Mouse (Mus musculus): ENCODE results near the gene Gmeb1. TPM values are rescaled to one million over a fixed set of nuclear protein-coding genes. Genes with fewer than 3 reads are reported as not detected.

The Gmeb1 gene
- polyA plus RNA-seq, 1 experiment: 16.7 TPM

GRCm38 (mm10) chr4:132211091-132211942 is 50.1 kb downstream of the Gmeb1 start:
- Histone ChIP-seq H3K27ac (ENCODE audit: insufficient read depth, low read depth, low read length) (peak overlapping the region; percentile 85), H3K4me3 (ENCODE audit: insufficient read depth, low read length) (peak overlapping the region; percentile 99), H3K4me1 (ENCODE audit: control insufficient read depth, insufficient read depth, low read length) (peaks cover 39% of the 10 kb centered on the region)
- no peak for TF ChIP-seq CTCF (IDR thresholded peaks at IDR 0.05; ENCODE audit: low read depth, low read length)
- no peak for TF ChIP-seq POLR2A (IDR thresholded peaks at IDR 0.05; ENCODE audit: borderline replicate concordance, low read depth, low read length)

- no peak for TF ChIP-seq CTCF (IDR thresholded peaks at IDR 0.05; ENCODE audit: low read depth, low read length)
- TF ChIP-seq POLR2A (IDR thresholded peaks at IDR 0.05; ENCODE audit: borderline replicate concordance, low read depth, low read length): no peak
- Histone ChIP-seq H3K27ac (ENCODE audit: insufficient read depth, low read depth, low read length) (no peak overlapping the region), H3K4me3 (ENCODE audit: insufficient read depth, low read length) (peak overlapping the region; percentile 99), H3K4me1 (ENCODE audit: control insufficient read depth, insufficient read depth, low read length) (peaks cover 30% of the 10 kb centered on the region)
Observed at GRCm38 (mm10) chr4:132210325-132210724, 51.1 kb downstream of the Gmeb1 start.

GRCm38 (mm10) chr4:132209299-132209698 is 52.1 kb downstream of the Gmeb1 start:
- no peak for TF ChIP-seq CTCF (IDR thresholded peaks at IDR 0.05; ENCODE audit: low read depth, low read length)
- TF ChIP-seq POLR2A (IDR thresholded peaks at IDR 0.05; ENCODE audit: borderline replicate concordance, low read depth, low read length): no peak
- Histone ChIP-seq H3K4me3 (ENCODE audit: insufficient read depth, low read length) (no peak overlapping the region), H3K27ac (ENCODE audit: insufficient read depth, low read depth, low read length) (no peak overlapping the region), H3K4me1 (ENCODE audit: control insufficient read depth, insufficient read depth, low read length) (peaks cover 21% of the 10 kb centered on the region)

- H3K27ac ChIP-seq (ENCODE audit: insufficient read depth, low read depth, low read length): peak overlapping the region; percentile 27; the same call in 1 of the 2 replicates
Observed at GRCm38 (mm10) chr4:132207280-132207679, 54.1 kb downstream of the Gmeb1 start.

GRCm38 (mm10) chr4:132198771-132199170 is 62.6 kb downstream of the Gmeb1 start:
- TF ChIP-seq POLR2A (IDR thresholded peaks at IDR 0.05; ENCODE audit: borderline replicate concordance, low read depth, low read length) (no peak), CTCF (IDR thresholded peaks at IDR 0.05; ENCODE audit: low read depth, low read length) (no peak)

More at GRCm38 (mm10) chr4:132207280-132207679, 54.1 kb downstream of the Gmeb1 start:
- Histone ChIP-seq H3K4me3 (ENCODE audit: insufficient read depth, low read length) (no peak overlapping the region), H3K4me1 (ENCODE audit: control insufficient read depth, insufficient read depth, low read length) (peaks cover 15% of the 10 kb centered on the region)
- TF ChIP-seq CTCF (IDR thresholded peaks at IDR 0.05; ENCODE audit: low read depth, low read length): no peak
- TF ChIP-seq POLR2A (IDR thresholded peaks at IDR 0.05; ENCODE audit: borderline replicate concordance, low read depth, low read length): no peak

GRCm38 (mm10) chr4:132198285-132198712 is 63.1 kb downstream of the Gmeb1 start:
- H3K4me3 ChIP-seq (ENCODE audit: insufficient read depth, low read length): no peak overlapping the region
- TF ChIP-seq CTCF (IDR thresholded peaks at IDR 0.05; ENCODE audit: low read depth, low read length) (no peak), POLR2A (IDR thresholded peaks at IDR 0.05; ENCODE audit: borderline replicate concordance, low read depth, low read length) (no peak)
- no peak overlapping the region for H3K27ac ChIP-seq (ENCODE audit: insufficient read depth, low read depth, low read length)
- H3K4me1 ChIP-seq (ENCODE audit: control insufficient read depth, insufficient read depth, low read length): peaks cover 36% of the 10 kb centered on the region

More at GRCm38 (mm10) chr4:132198771-132199170, 62.6 kb downstream of the Gmeb1 start:
- H3K4me3 ChIP-seq (ENCODE audit: insufficient read depth, low read length): no peak overlapping the region
- no peak overlapping the region for H3K27ac ChIP-seq (ENCODE audit: insufficient read depth, low read depth, low read length)
- H3K4me1 ChIP-seq (ENCODE audit: control insufficient read depth, insufficient read depth, low read length): peaks cover 33% of the 10 kb centered on the region

GRCm38 (mm10) chr4:132194975-132195374 is 66.4 kb downstream of the Gmeb1 start:
- no peak overlapping the region for H3K4me3 ChIP-seq (ENCODE audit: insufficient read depth, low read length)
- no peak for TF ChIP-seq POLR2A (IDR thresholded peaks at IDR 0.05; ENCODE audit: borderline replicate concordance, low read depth, low read length)
- TF ChIP-seq CTCF (IDR thresholded peaks at IDR 0.05; ENCODE audit: low read depth, low read length): no peak
- H3K27ac ChIP-seq (ENCODE audit: insufficient read depth, low read depth, low read length): no peak overlapping the region
- H3K4me1 ChIP-seq (ENCODE audit: control insufficient read depth, insufficient read depth, low read length): peaks cover 30% of the 10 kb centered on the region

GRCm38 (mm10) chr4:132194373-132194772 is 67.0 kb downstream of the Gmeb1 start:
- Histone ChIP-seq H3K27ac (ENCODE audit: insufficient read depth, low read depth, low read length) (0 out of 2 replicates have a peak overlapping the region, but pooled peaks have one; percentile 12), H3K4me1 (ENCODE audit: control insufficient read depth, insufficient read depth, low read length) (peaks cover 25% of the 10 kb centered on the region), H3K4me3 (ENCODE audit: insufficient read depth, low read length) (no peak overlapping the region)
- TF ChIP-seq CTCF (IDR thresholded peaks at IDR 0.05; ENCODE audit: low read depth, low read length): no peak

GRCm38 (mm10) chr4:132187826-132188401 is 73.5 kb downstream of the Gmeb1 start:
- H3K4me3 ChIP-seq (ENCODE audit: insufficient read depth, low read length): no peak overlapping the region
- H3K27ac ChIP-seq (ENCODE audit: insufficient read depth, low read depth, low read length): no peak overlapping the region
- no peaks in the 10 kb centered on the region for H3K4me1 ChIP-seq (ENCODE audit: control insufficient read depth, insufficient read depth, low read length)
- TF ChIP-seq CTCF (IDR thresholded peaks at IDR 0.05; ENCODE audit: low read depth, low read length) (no peak), POLR2A (IDR thresholded peaks at IDR 0.05; ENCODE audit: borderline replicate concordance, low read depth, low read length) (no peak)

- Histone ChIP-seq H3K4me3 (ENCODE audit: insufficient read depth, low read length) (no peak overlapping the region), H3K27ac (ENCODE audit: insufficient read depth, low read depth, low read length) (no peak overlapping the region), H3K4me1 (ENCODE audit: control insufficient read depth, insufficient read depth, low read length) (peaks cover 2% of the 10 kb centered on the region; the same call in 1 of the 2 replicates)
- TF ChIP-seq POLR2A (IDR thresholded peaks at IDR 0.05; ENCODE audit: borderline replicate concordance, low read depth, low read length) (no peak), CTCF (IDR thresholded peaks at IDR 0.05; ENCODE audit: low read depth, low read length) (no peak)
Observed at GRCm38 (mm10) chr4:132183162-132183561, 78.2 kb downstream of the Gmeb1 start.

All from bone marrow macrophage, adult 2 months (primary cell).